Mouse (Mus musculus) kidney, embryonic 14.5 days (tissue): Measurements from ENCODE around the gene Spats2. TPM values are rescaled to one million over a fixed set of nuclear protein-coding genes. Genes with fewer than 3 reads are reported as not detected.

Source experiments
- ATAC-seq: fragments of 200-750 bp; cut with Nextera tagmentation; 2 replicates; pipeline ENCODE4 v1.8.0; 2017; ENCODE audit warnings: moderate number of reproducible peaks, mild to moderate bottlenecking, moderate TSS enrichment, moderate library complexity; ENCODE audit not compliant: low FRiP score, low TSS enrichment
- H3K27ac ChIP-seq: fragments of 300-500 bp; sonication (generic); 2 replicates; pipeline ENCODE4 v1.5.1; 2014; ENCODE audit warnings: low read depth, mild to moderate bottlenecking, low read length, moderate library complexity, mixed read lengths
- H3K27me3 ChIP-seq: fragments of 300-500 bp; sonication (generic); 2 replicates; pipeline ENCODE4 v1.6.1; 2014; ENCODE audit warnings: mild to moderate bottlenecking, low read length; ENCODE audit not compliant: control insufficient read depth, insufficient read depth
- H3K36me3 ChIP-seq: fragments of 300-500 bp; sonication (generic); 2 replicates; pipeline ENCODE4 v1.6.1; 2014; ENCODE audit warnings: low read length, mixed read lengths; ENCODE audit not compliant: control insufficient read depth, insufficient read depth
- H3K4me1 ChIP-seq: fragments of 300-500 bp; sonication (generic); 2 replicates; pipeline ENCODE4 v1.6.1; 2014; ENCODE audit warnings: low read length, mixed read lengths; ENCODE audit not compliant: control insufficient read depth, insufficient read depth
- H3K4me2 ChIP-seq: fragments of 300-500 bp; sonication (generic); replicated peaks from 2 replicates; pipeline ENCODE4 v1.6.1; 2014; ENCODE audit warnings: low read depth, mild to moderate bottlenecking, low read length
- H3K4me3 ChIP-seq: fragments of 300-500 bp; sonication (generic); 2 replicates; pipeline ENCODE4 v1.5.1; 2014; ENCODE audit warnings: mild to moderate bottlenecking, low read length
- H3K9ac ChIP-seq: fragments of 300-500 bp; sonication (generic); 2 replicates; pipeline ENCODE4 v1.6.1; 2014; ENCODE audit warnings: low read depth, mild to moderate bottlenecking, low read length, moderate library complexity
- H3K9me3 ChIP-seq: fragments of 300-500 bp; sonication (generic); 2 replicates; pipeline ENCODE4 v1.6.1; 2016; ENCODE audit warnings: low read length; ENCODE audit not compliant: control insufficient read depth
- WGBS: fragments of 180-500 bp; shearing (Covaris S2); extraction: QIAGEN DNeasy Blood & Tissue Kit; methylation state at CpG from one replicate; pipeline ENCODE4 v1.1.7; 2014; 5-methylcytosine and 5-hydroxymethylcytosine counted together
- polyA plus RNA-seq: library from polyadenylated mRNA; unstranded; fragments of >200 nt; fragmentation: Nextera tagmentation; extraction: Ambion mirVana; gene quantifications from 2 replicates; pipeline ENCODE4 v1.2.1, GENCODE M21; 2014

The Spats2 gene
- polyA plus RNA-seq, 1 experiment from 2014 or later: 55.2 TPM

GRCm38 (mm10) chr15:99111139-99111538, 14.6 kb upstream of the Spats2 start:
- no peak overlapping the region for H3K27ac ChIP-seq
- no peaks in the 10 kb centered on the region for H3K4me1 ChIP-seq
- H3K9me3 ChIP-seq: peaks cover 2% of the 10 kb centered on the region
- no peak for ATAC-seq
- no peak overlapping the region for H3K4me2 ChIP-seq
- no peaks in the 10 kb centered on the region for H3K36me3 ChIP-seq
- H3K27me3 ChIP-seq: no peaks in the 10 kb centered on the region
- no peak overlapping the region for H3K4me3 ChIP-seq
- H3K9ac ChIP-seq: no peak overlapping the region
- 90% methylated on average over 3 of the region's 3 CpGs for WGBS

DNA sequence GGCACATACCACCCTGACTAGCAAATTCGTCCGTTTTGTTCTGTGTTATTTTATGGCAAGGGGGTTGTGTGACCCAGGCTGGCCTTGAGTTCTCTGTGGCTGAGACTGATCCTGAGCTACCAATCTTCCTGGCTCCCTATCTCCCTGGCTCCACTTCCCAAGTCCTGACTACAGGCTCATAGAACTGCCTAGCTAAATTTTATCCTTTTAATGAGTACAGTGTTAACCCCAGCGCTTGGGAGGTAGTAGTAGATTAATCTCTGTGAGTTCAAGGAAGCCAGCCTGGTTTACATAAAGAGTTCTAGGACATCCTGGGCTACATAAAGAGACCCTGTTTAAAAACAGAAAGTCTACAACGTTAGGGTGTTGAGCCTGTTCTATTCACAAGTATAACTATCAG, 13.9 kb upstream of the Spats2 start:
- no peak overlapping the region for H3K4me2 ChIP-seq
- no peaks in the 10 kb centered on the region for H3K4me1 ChIP-seq
- H3K27ac ChIP-seq: no peak overlapping the region
- WGBS: 39% methylated on average over 4 of the region's 4 CpGs
- ATAC-seq: no peak
- no peaks in the 10 kb centered on the region for H3K9me3 ChIP-seq
- no peaks in the 10 kb centered on the region for H3K36me3 ChIP-seq
- no peak overlapping the region for H3K9ac ChIP-seq
- no peaks in the 10 kb centered on the region for H3K27me3 ChIP-seq
- H3K4me3 ChIP-seq: no peak overlapping the region

DNA sequence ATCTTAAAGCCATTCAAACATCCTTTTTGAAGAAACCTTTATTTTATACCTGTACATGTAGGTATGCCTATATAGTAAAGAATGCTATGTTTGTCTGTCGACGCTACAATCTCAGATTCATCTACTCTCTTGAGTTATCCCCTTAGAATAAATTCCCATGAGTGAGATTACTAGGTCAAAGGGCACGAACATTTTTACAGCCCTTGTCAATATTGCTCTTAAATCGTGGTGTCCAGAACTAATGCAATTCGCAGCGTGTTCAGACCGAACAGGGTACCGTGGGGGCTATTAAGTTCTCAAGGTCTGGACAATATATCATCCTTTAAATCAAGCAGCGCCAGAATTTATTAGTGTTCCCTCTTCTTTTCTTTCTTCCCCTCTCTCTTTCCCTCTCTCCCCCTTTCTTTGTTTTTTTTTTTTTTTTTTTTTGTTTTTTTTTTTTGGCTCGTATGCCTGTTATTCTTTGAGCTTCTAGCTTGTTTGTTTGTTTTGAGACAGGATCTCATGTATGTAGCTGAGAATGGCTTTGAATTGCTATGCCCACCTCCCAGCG, 12.8 kb upstream of the Spats2 start:
- H3K4me2 ChIP-seq: peak overlapping the region; percentile 23; the same call in 1 of the 2 replicates
- H3K9me3 ChIP-seq: no peaks in the 10 kb centered on the region
- 31% methylated on average over 11 of the region's 11 CpGs for WGBS
- no peaks in the 10 kb centered on the region for H3K27me3 ChIP-seq
- no peak overlapping the region for H3K27ac ChIP-seq
- H3K36me3 ChIP-seq: no peaks in the 10 kb centered on the region
- H3K4me1 ChIP-seq: no peaks in the 10 kb centered on the region
- no peak for ATAC-seq
- H3K9ac ChIP-seq: no peak overlapping the region
- H3K4me3 ChIP-seq: 0 out of 2 replicates have a peak overlapping the region, but pooled peaks have one; percentile 11

GRCm38 (mm10) chr15:99113396-99113975, 12.2 kb upstream of the Spats2 start:
- H3K27me3 ChIP-seq: no peaks in the 10 kb centered on the region
- H3K4me2 ChIP-seq: peak overlapping the region; percentile 23; the same call in 1 of the 2 replicates
- no peaks in the 10 kb centered on the region for H3K36me3 ChIP-seq
- H3K4me1 ChIP-seq: no peaks in the 10 kb centered on the region
- 5% methylated on average over 9 of the region's 9 CpGs for WGBS
- peak; percentile 43; the same call in 1 of the 2 replicates for ATAC-seq
- no peak overlapping the region for H3K27ac ChIP-seq
- no peaks in the 10 kb centered on the region for H3K9me3 ChIP-seq
- peak overlapping the region; percentile 11; the same call in 1 of the 2 replicates for H3K4me3 ChIP-seq
- H3K9ac ChIP-seq: no peak overlapping the region

DNA sequence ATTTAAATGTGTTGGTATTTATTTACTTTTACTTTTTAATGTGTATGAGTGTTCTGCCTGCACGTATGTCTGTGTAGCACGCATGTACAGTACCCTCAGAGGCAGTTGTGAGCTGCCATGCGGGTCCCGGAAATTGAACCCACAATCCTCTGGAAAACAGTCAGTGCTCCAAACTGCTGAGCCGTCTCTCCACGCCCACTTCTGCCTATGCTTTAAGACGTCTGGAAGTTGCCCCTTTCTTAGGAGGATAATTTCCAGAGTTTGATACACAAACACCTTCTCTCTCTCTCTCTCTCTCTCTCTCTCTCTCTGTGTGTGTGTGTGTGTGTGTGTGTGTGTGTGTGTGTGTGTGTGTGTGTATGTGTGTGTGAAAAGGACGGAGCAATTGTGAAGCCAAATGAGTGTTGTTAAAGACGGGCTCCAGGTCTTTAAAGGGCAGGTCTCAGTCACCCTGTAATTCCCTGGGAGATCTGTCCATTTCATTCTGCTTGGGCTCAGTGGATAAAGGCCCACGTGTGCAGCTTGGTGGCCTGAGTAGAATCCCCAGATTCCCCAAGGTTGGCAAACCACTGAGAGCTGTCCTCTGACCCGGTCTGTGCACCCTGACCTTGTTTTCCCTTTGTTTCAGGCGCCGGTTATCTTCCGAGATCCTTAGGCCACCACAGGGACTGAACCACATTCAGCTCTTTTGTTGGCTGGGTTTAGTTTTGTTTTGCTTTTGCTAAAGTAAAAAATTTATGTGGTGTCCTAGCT, 11.2 kb upstream of the Spats2 start:
- Histone ChIP-seq H3K27ac (no peak overlapping the region), H3K4me3 (no peak overlapping the region), H3K9ac (no peak overlapping the region), H3K4me1 (no peaks in the 10 kb centered on the region), H3K36me3 (no peaks in the 10 kb centered on the region), H3K27me3 (no peaks in the 10 kb centered on the region), H3K4me2 (no peak overlapping the region), H3K9me3 (no peaks in the 10 kb centered on the region)
- no peak for ATAC-seq
- WGBS: 47% methylated on average over 14 of the region's 14 CpGs

DNA sequence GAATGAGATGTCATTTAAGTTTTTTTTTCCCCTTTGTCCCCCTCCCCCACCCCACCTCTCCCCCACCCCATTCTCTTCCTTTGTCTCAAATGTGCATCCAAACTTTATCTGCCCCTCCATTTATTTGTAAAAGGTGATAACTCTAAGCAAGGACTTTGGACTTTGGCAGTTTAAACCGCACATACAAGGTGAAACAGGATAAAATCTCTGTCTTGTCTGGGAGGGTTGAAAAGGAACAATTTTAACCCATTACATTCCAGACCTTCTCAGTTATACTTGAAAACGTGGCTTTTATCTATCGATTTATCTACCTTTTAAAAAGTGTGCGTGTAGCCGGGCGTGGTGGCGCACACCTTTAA, 10.7 kb upstream of the Spats2 start:
- H3K4me3 ChIP-seq: no peak overlapping the region
- H3K27ac ChIP-seq: no peak overlapping the region
- no peaks in the 10 kb centered on the region for H3K27me3 ChIP-seq
- H3K9me3 ChIP-seq: no peaks in the 10 kb centered on the region
- H3K4me2 ChIP-seq: no peak overlapping the region
- ATAC-seq: no peak
- no peak overlapping the region for H3K9ac ChIP-seq
- WGBS: 80% methylated on average over 7 of the region's 7 CpGs
- H3K4me1 ChIP-seq: no peaks in the 10 kb centered on the region
- no peaks in the 10 kb centered on the region for H3K36me3 ChIP-seq

- no peak for ATAC-seq
- Histone ChIP-seq H3K4me2 (no peak overlapping the region), H3K4me3 (no peak overlapping the region), H3K36me3 (no peaks in the 10 kb centered on the region), H3K27me3 (no peaks in the 10 kb centered on the region), H3K9me3 (no peaks in the 10 kb centered on the region), H3K4me1 (peaks cover 4% of the 10 kb centered on the region; the same call in 1 of the 2 replicates), H3K9ac (no peak overlapping the region), H3K27ac (no peak overlapping the region)
- WGBS: 25% methylated on average over 11 of the region's 11 CpGs
These were observed 9.2 kb upstream of the Spats2 start for GRCm38 (mm10) chr15:99116539-99116938.

GRCm38 (mm10) chr15:99120814-99121213, 4.9 kb upstream of the Spats2 start:
- H3K4me2 ChIP-seq: peak overlapping the region; percentile 34
- H3K4me1 ChIP-seq: peaks cover 10% of the 10 kb centered on the region; the same call in 1 of the 2 replicates
- H3K4me3 ChIP-seq: no peak overlapping the region
- H3K36me3 ChIP-seq: no peaks in the 10 kb centered on the region
- 0 out of 2 replicates have a peak overlapping the region, but pooled peaks have one; percentile 7 for H3K9ac ChIP-seq
- H3K9me3 ChIP-seq: no peaks in the 10 kb centered on the region
- ATAC-seq: peak; percentile 72
- no peaks in the 10 kb centered on the region for H3K27me3 ChIP-seq
- WGBS: 6% methylated on average over 11 of the region's 11 CpGs
- no peak overlapping the region for H3K27ac ChIP-seq

GRCm38 (mm10) chr15:99122642-99123041, 3.1 kb upstream of the Spats2 start:
- no peak overlapping the region for H3K4me2 ChIP-seq
- H3K9me3 ChIP-seq: no peaks in the 10 kb centered on the region
- H3K4me3 ChIP-seq: no peak overlapping the region
- H3K4me1 ChIP-seq: peaks cover 10% of the 10 kb centered on the region; the same call in 1 of the 2 replicates
- H3K36me3 ChIP-seq: no peaks in the 10 kb centered on the region
- H3K9ac ChIP-seq: no peak overlapping the region
- no peak overlapping the region for H3K27ac ChIP-seq
- 56% methylated on average over 2 of the region's 2 CpGs for WGBS
- no peaks in the 10 kb centered on the region for H3K27me3 ChIP-seq
- ATAC-seq: no peak
